In genomic region chr15:12506085-12506484, GRCm38 (mm10) we compare ENCODE assay signal across 21 mouse cellular contexts.
DNase-seq lines count a peak whose midpoint lies in the region; ATAC-seq and TF ChIP-seq lines count a peak whose summit lies in the region.
"Had no signal": no experiment of that assay in that cellular context is flagged by ENCODE, and none has a peak within 500 bp of the region (broad histone marks: within the 10 kb centered on the region; RNA-seq: fewer than 3 reads in every experiment).

No protein-coding gene starts in this region.

- DNase-seq in forebrain, embryonic 10.5 days (ENCODE audit: extremely low spot score, low spot score) = no peak
- peak; percentile 52 for DNase-seq in hindbrain, embryonic 14.5 days (ENCODE audit: low spot score)
- DNase-seq in midbrain, embryonic 14.5 days = peak; percentile 61
- peak; percentile 58 for DNase-seq in retina, embryonic 14.5 days (ENCODE audit: low spot score)
- no peak for DNase-seq in layer of hippocampus, adult 9-10 months (ENCODE audit: low spot score)
- no peak for DNase-seq in cerebellum, postnatal 36 days
- DNase-seq in cerebellum, adult 2 months = no peak
- DNase-seq: adrenal gland, postnatal 36 days; cerebellum, postnatal 14 days; gastrocnemius, adult 2 months; heart, postnatal 4 days; right cerebral cortex, postnatal 4 days; thymus, postnatal 4 days had no signal

- 31% methylated on average over 4 of the region's 4 CpGs for WGBS in forebrain, embryonic 12.5 days
- 54% methylated on average over 4 of the region's 4 CpGs for WGBS in forebrain, embryonic 10.5 days
- WGBS in hindbrain, embryonic 14.5 days = 26% methylated on average over 4 of the region's 4 CpGs
- 14% methylated on average over 4 of the region's 4 CpGs for WGBS in midbrain, embryonic 14.5 days
- 21% methylated on average over 4 of the region's 4 CpGs for WGBS in cerebellum, adult 2 months

- TF ChIP-seq POLR2A in cerebellum, adult 2 months (IDR thresholded peaks at IDR 0.05; ENCODE audit: borderline replicate concordance, insufficient read depth, low read length) = no peak

- no peaks in the 10 kb centered on the region for H3K36me3 ChIP-seq in forebrain, embryonic 12.5 days (replicated peaks)
- H3K36me3 ChIP-seq in forebrain, embryonic 10.5 days (replicated peaks) = no peaks in the 10 kb centered on the region
- H3K36me3 ChIP-seq in hindbrain, embryonic 14.5 days (replicated peaks; ENCODE audit: control insufficient read depth, insufficient read depth) = no peaks in the 10 kb centered on the region
- H3K36me3 ChIP-seq in midbrain, embryonic 14.5 days (ENCODE audit: control insufficient read depth, insufficient read depth, low read length) = no peaks in the 10 kb centered on the region
- H3K36me3 ChIP-seq: forebrain, embryonic 15.5 days; heart, embryonic 13.5 days had no signal

- H3K9ac ChIP-seq in forebrain, embryonic 12.5 days = no peak overlapping the region
- H3K9ac ChIP-seq in hindbrain, embryonic 14.5 days = no peak overlapping the region
- H3K9ac ChIP-seq in midbrain, embryonic 14.5 days (replicated peaks; ENCODE audit: low read length) = no peak overlapping the region
- H3K9ac ChIP-seq: forebrain, embryonic 15.5 days; heart, embryonic 13.5 days; liver, embryonic 14.5 days had no signal

- H3K4me2 ChIP-seq in forebrain, embryonic 12.5 days = no peak overlapping the region
- peak overlapping the region; percentile 22 for H3K4me2 ChIP-seq in hindbrain, embryonic 14.5 days (replicated peaks)
- H3K4me2 ChIP-seq in midbrain, embryonic 14.5 days (ENCODE audit: low read length) = peak overlapping the region; percentile 18; the same call in 1 of the 2 replicates
- H3K4me2 ChIP-seq: forebrain, embryonic 15.5 days; heart, embryonic 13.5 days had no signal

- no peak for TF ChIP-seq CTCF in cerebellum, adult 2 months (IDR thresholded peaks at IDR 0.05; ENCODE audit: borderline replicate concordance, insufficient read depth, low read depth, low read length)

- no peak overlapping the region for H3K4me3 ChIP-seq in forebrain, embryonic 12.5 days (replicated peaks)
- H3K4me3 ChIP-seq in forebrain, embryonic 10.5 days = no peak overlapping the region
- H3K4me3 ChIP-seq in hindbrain, embryonic 14.5 days (replicated peaks; ENCODE audit: low read length) = no peak overlapping the region
- H3K4me3 ChIP-seq in midbrain, embryonic 14.5 days (replicated peaks; ENCODE audit: low read depth, low read length) = no peak overlapping the region
- H3K4me3 ChIP-seq in cerebellum, adult 2 months (replicated peaks; ENCODE audit: insufficient read depth, low read depth, low read length) = no peak overlapping the region
- H3K4me3 ChIP-seq: forebrain, embryonic 15.5 days; gastrocnemius, adult 2 months; heart, embryonic 13.5 days; layer of hippocampus, adult 2 months; myocyte had no signal

- H3K27me3 ChIP-seq in forebrain, embryonic 12.5 days = 0 out of 2 replicates have a peak, but pooled peaks cover 4% of the 10 kb centered on the region
- H3K27me3 ChIP-seq in forebrain, embryonic 10.5 days (ENCODE audit: poor library complexity, severe bottlenecking) = no peaks in the 10 kb centered on the region
- H3K27me3 ChIP-seq in hindbrain, embryonic 14.5 days (ENCODE audit: control insufficient read depth, insufficient read depth, low read length) = no peaks in the 10 kb centered on the region
- H3K27me3 ChIP-seq in midbrain, embryonic 14.5 days (ENCODE audit: control insufficient read depth, insufficient read depth, low read length) = no peaks in the 10 kb centered on the region
- H3K27me3 ChIP-seq in cerebellum, adult 2 months (ENCODE audit: control insufficient read depth, insufficient read depth, low read length) = no peaks in the 10 kb centered on the region
- H3K27me3 ChIP-seq: forebrain, embryonic 15.5 days; heart, embryonic 13.5 days had no signal

- H3K27ac ChIP-seq in forebrain, embryonic 12.5 days = no peak overlapping the region
- H3K27ac ChIP-seq in forebrain, embryonic 10.5 days = no peak overlapping the region
- H3K27ac ChIP-seq in hindbrain, embryonic 14.5 days = peak overlapping the region; percentile 43; the same call in 1 of the 2 replicates
- H3K27ac ChIP-seq in midbrain, embryonic 14.5 days (replicated peaks; ENCODE audit: low read depth, low read length) = peak overlapping the region; percentile 6; the same call in 1 of the 2 replicates
- no peak overlapping the region for H3K27ac ChIP-seq in cerebellum, adult 2 months (ENCODE audit: insufficient read depth, low read length)
- H3K27ac ChIP-seq: forebrain, embryonic 15.5 days; gastrocnemius, adult 2 months; heart, embryonic 13.5 days; kidney, postnatal 0 days; layer of hippocampus, adult 2 months; liver, embryonic 14.5 days had no signal

- no peaks in the 10 kb centered on the region for H3K9me3 ChIP-seq in forebrain, embryonic 12.5 days
- no peaks in the 10 kb centered on the region for H3K9me3 ChIP-seq in forebrain, embryonic 10.5 days
- H3K9me3 ChIP-seq in hindbrain, embryonic 14.5 days (ENCODE audit: control insufficient read depth, low read length) = no peaks in the 10 kb centered on the region
- H3K9me3 ChIP-seq in midbrain, embryonic 14.5 days (ENCODE audit: control insufficient read depth, low read length) = no peaks in the 10 kb centered on the region
- H3K9me3 ChIP-seq: forebrain, embryonic 15.5 days; heart, embryonic 13.5 days had no signal

- ATAC-seq in forebrain, embryonic 12.5 days (ENCODE audit: low FRiP score) = peak; percentile 67
- peak; percentile 82 for ATAC-seq in hindbrain, embryonic 14.5 days (ENCODE audit: low FRiP score)
- ATAC-seq in midbrain, embryonic 14.5 days (ENCODE audit: low FRiP score, low TSS enrichment) = peak; percentile 31; the same call in 1 of the 2 replicates
- ATAC-seq: forebrain, embryonic 15.5 days; intestine, postnatal 0 days had no signal

- H3K4me1 ChIP-seq in forebrain, embryonic 12.5 days = peaks cover 30% of the 10 kb centered on the region
- H3K4me1 ChIP-seq in forebrain, embryonic 10.5 days = peaks cover 27% of the 10 kb centered on the region
- H3K4me1 ChIP-seq in hindbrain, embryonic 14.5 days (replicated peaks; ENCODE audit: control insufficient read depth, insufficient read depth, low read length) = peaks cover 18% of the 10 kb centered on the region
- peaks cover 28% of the 10 kb centered on the region for H3K4me1 ChIP-seq in midbrain, embryonic 14.5 days (ENCODE audit: control insufficient read depth, insufficient read depth, low read length)
- H3K4me1 ChIP-seq in cerebellum, adult 2 months (ENCODE audit: control insufficient read depth, insufficient read depth, low read length) = no peaks in the 10 kb centered on the region

Comparison
In these comparisons a context has a peak if more than half of its experiments do, and no peak if none do; other contexts are left out.
1. ATAC-seq: peak in every context shown above with its lines; median percentile 82 in hindbrain, embryonic 14.5 days; 67 in forebrain, embryonic 12.5 days; 31 in midbrain, embryonic 14.5 days.
2. H3K27ac ChIP-seq: peak in hindbrain, embryonic 14.5 days (single experiment) and midbrain, embryonic 14.5 days (single experiment); none in forebrain, embryonic 12.5 days (single experiment), forebrain, embryonic 10.5 days (single experiment) and cerebellum, adult 2 months (single experiment).
3. DNase-seq: peak in hindbrain, embryonic 14.5 days (single experiment), midbrain, embryonic 14.5 days (single experiment) and retina, embryonic 14.5 days (single experiment); none in forebrain, embryonic 10.5 days (single experiment), layer of hippocampus, adult 9-10 months (single experiment), cerebellum, postnatal 36 days (0 of 2) and cerebellum, adult 2 months (0 of 2).